Mouse (Mus musculus) heart, adult 2 months (tissue): ENCODE data around the gene Clhc1. TPM values are rescaled to one million over a fixed set of nuclear protein-coding genes. Genes with fewer than 3 reads are reported as not detected.

ENCODE experiments used
- DNase-seq, 2 experiments: peaks; one replicate each; pipeline ENCODE4 v3.0.0; 2021
- H3K27ac ChIP-seq: fragments of 200-600 bp; 2 replicates; pipeline ENCODE4 v1.8.1; 2022
- H3K27me3 ChIP-seq: fragments of 200-500 bp; 2 replicates; pipeline ENCODE4 v1.6.1; 2012; ENCODE audit warnings: mild to moderate bottlenecking, low read length, inconsistent platforms, mixed read lengths; ENCODE audit not compliant: control insufficient read depth, insufficient read depth
- H3K36me3 ChIP-seq: fragments of 200-500 bp; 2 replicates; pipeline ENCODE4 v1.6.1; 2012; ENCODE audit warnings: low read length, inconsistent platforms; ENCODE audit not compliant: control insufficient read depth, insufficient read depth
- H3K4me1 ChIP-seq: fragments of 200-500 bp; 2 replicates; pipeline ENCODE4 v1.6.1; 2011; ENCODE audit warnings: low read length; ENCODE audit not compliant: control insufficient read depth, insufficient read depth
- H3K4me3 ChIP-seq: fragments of 200-600 bp; 2 replicates; pipeline ENCODE4 v1.8.1; 2022
- H3K79me2 ChIP-seq: fragments of 200-500 bp; replicated peaks from 2 replicates; pipeline ENCODE4 v1.6.1; 2012; ENCODE audit warnings: mild to moderate bottlenecking, inconsistent platforms, low read length, moderate library complexity, mixed read lengths; ENCODE audit not compliant: control insufficient read depth, insufficient read depth
- H3K9ac ChIP-seq: fragments of 200-500 bp; 2 replicates; pipeline ENCODE4 v1.6.1; 2012; ENCODE audit warnings: low read depth, mild to moderate bottlenecking, control low read depth, inconsistent platforms, low read length, mixed read lengths
- CTCF ChIP-seq: fragments of 200-600 bp; IDR thresholded peaks from 2 replicates; pipeline ENCODE4 v1.8.1; 2022; ENCODE audit warnings: antibody characterized with exemption, mild to moderate bottlenecking, moderate library complexity
- EP300 ChIP-seq: fragments of 200-500 bp; IDR thresholded peaks from 2 replicates; pipeline ENCODE4 v1.6.1; 2011; ENCODE audit warnings: low read depth, low read length, control low read depth; ENCODE audit not compliant: insufficient read depth
- POLR2A ChIP-seq: fragments of 200-500 bp; IDR thresholded peaks from 2 replicates; pipeline ENCODE4 v1.6.1; 2011; ENCODE audit warnings: mild to moderate bottlenecking, low read depth, low read length, control low read depth; ENCODE audit not compliant: insufficient read depth
- WGBS: fragments of 180-500 bp; shearing (Covaris S2); methylation state at CpG from one replicate; pipeline ENCODE4 v1.1.7; 2018; 5-methylcytosine and 5-hydroxymethylcytosine counted together
- intact Hi-C: fragments of 180-260 bp; cut with DNase I; formaldehyde crosslinking; loops from one replicate; pipeline ENCODE4 v1.15.1; 2025
- polyA plus RNA-seq: library from polyadenylated mRNA; depleted of rRNA; stranded (reverse); fragments of >200 nt; gene quantifications from 2 replicates; pipeline ENCODE4 v1.2.3, GENCODE M21; 2012
- total RNA-seq, 2 experiments: library from RNA; stranded (reverse); gene quantifications; 2 replicates each; pipeline ENCODE4 v1.2.3; 2021

Gene Clhc1
- total and polyA plus RNA-seq, 3 experiments = not detected

DNA sequence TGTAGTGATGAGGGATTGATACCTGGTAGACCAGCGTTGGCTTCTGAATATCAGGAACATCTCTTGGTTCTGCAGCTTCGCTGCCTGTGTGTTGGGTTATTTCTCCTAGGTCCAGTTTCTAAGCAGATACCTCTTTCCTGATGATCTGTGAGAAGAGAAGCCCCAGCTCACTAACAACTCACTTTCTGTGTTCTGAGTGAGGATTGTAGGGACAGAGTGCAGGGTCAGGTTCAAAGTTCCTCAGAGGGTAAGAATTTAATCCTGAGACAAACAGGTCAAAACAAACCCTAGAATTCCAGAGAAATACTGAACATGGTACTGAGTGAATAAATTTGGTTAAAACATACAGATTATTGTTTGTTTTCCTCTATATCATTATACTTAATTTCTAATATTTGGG, 15.7 kb downstream of the Clhc1 start:
- no peak overlapping the region for H3K4me3 ChIP-seq
- no peak overlapping the region for H3K9ac ChIP-seq
- H3K27me3 ChIP-seq = no peaks in the 10 kb centered on the region
- intact Hi-C loops = no loop called here
- no peaks in the 10 kb centered on the region for H3K79me2 ChIP-seq
- no peak overlapping the region for H3K27ac ChIP-seq
- no peaks in the 10 kb centered on the region for H3K4me1 ChIP-seq
- WGBS = 74% methylated on average over 2 of the region's 2 CpGs
- TF ChIP-seq EP300 (no peak), CTCF (no peak), POLR2A (no peak)
- DNase-seq = no peak
- H3K36me3 ChIP-seq = no peaks in the 10 kb centered on the region

DNA sequence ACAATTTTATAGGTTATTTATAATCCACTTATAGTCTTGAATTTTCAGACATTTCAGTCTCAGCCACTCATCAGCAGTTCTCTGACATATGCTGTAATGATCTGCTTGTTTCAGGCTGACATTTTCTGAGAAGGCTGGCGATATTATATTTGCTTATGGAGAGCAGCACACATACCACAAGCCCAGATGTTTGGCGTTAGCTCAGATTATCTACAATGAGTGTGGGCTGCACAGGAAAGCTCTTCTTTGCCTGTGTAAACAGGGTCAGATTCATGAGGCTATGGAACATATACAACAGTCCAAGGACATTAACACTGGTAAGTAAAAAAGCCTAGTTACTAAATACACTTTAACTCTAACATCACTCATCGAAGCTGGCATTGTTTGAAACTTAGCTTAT, 23.8 kb downstream of the Clhc1 start:
- no peak overlapping the region for H3K27ac ChIP-seq
- no peaks in the 10 kb centered on the region for H3K36me3 ChIP-seq
- TF ChIP-seq EP300 (no peak), POLR2A (no peak), CTCF (no peak)
- 40% methylated on average over 3 of the region's 3 CpGs for WGBS
- H3K27me3 ChIP-seq = no peaks in the 10 kb centered on the region
- H3K4me3 ChIP-seq = no peak overlapping the region
- intact Hi-C loops = no loop called here
- H3K4me1 ChIP-seq = no peaks in the 10 kb centered on the region
- DNase-seq = no peak
- no peaks in the 10 kb centered on the region for H3K79me2 ChIP-seq
- no peak overlapping the region for H3K9ac ChIP-seq

DNA sequence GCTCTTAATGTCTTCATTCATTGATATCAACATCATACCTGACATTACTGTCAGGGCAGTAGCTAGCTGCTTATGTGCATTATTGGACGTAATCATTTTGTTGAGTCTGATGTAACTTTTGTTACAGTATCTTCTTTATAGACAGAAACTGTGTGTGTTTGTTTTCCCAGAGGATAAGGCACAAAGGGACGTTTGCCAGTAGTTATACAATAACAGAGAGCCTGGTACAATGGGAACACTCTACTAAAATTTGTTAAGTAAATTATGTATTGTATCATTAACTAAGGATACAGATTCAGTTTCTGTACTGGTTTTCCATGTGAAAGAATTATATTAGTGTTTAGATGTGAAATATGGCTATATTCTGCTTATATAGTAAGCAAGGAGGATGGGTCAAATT, 24.9 kb downstream of the Clhc1 start:
- no peaks in the 10 kb centered on the region for H3K4me1 ChIP-seq
- no peaks in the 10 kb centered on the region for H3K79me2 ChIP-seq
- H3K27ac ChIP-seq = no peak overlapping the region
- no peak overlapping the region for H3K4me3 ChIP-seq
- no peaks in the 10 kb centered on the region for H3K27me3 ChIP-seq
- 71% methylated on average over 2 of the region's 2 CpGs for WGBS
- intact Hi-C loops = no loop called here
- H3K9ac ChIP-seq = no peak overlapping the region
- TF ChIP-seq EP300 (no peak), CTCF (no peak), POLR2A (no peak)
- H3K36me3 ChIP-seq = no peaks in the 10 kb centered on the region
- no peak for DNase-seq

DNA sequence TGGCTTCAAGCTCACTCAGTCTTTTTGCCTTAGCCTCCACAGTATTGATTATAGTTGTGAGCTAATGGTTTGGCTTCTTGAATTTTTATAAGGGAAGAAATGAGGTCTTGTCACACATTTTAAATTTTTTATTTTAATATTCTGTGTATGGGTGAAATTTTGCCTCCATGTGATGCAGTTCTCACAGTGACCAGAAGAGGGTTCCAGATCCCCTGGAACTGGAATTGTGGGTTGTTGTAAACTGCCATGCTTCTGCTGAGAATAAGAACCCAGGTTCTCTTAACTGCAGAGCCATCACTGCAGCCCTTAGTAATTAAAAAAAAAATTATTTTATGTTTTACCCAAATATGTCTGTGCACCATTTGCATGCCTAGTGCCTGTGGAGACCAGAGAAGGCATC, 31.9 kb downstream of the Clhc1 start:
- Histone ChIP-seq H3K27ac (no peak overlapping the region), H3K4me1 (no peaks in the 10 kb centered on the region), H3K27me3 (no peaks in the 10 kb centered on the region), H3K9ac (no peak overlapping the region), H3K4me3 (no peak overlapping the region), H3K36me3 (no peaks in the 10 kb centered on the region), H3K79me2 (no peaks in the 10 kb centered on the region)
- peak; percentile 86 for TF ChIP-seq CTCF
- TF ChIP-seq POLR2A = no peak
- TF ChIP-seq EP300 = no peak
- no peak for DNase-seq
- intact Hi-C loops = loop anchor here (5.0 kb wide), 3 partner anchors 113 to 308 kb away; partner anchors contain the start of gene Rtn4

DNA sequence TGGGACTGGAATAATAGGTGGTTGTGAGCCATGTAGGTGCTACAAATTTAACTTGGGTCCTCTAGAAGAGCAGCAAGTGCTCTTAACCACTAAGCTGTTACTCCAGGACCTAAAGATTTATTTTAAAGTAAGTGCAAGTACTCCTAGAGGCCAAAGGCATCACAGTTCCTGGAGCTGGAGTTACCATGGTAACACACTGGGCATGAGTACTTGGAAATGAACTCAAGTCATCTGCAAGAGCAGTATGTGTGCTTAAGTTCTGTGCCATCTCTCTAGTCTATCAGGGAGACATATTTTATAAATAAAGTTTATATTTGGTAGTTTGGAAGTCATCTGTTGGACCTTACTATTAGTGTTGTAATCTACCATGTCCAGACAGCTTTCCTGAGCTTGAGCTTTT, 47.5 kb downstream of the Clhc1 start:
- H3K36me3 ChIP-seq = no peaks in the 10 kb centered on the region
- intact Hi-C loops = no loop called here
- no peak overlapping the region for H3K4me3 ChIP-seq
- no peaks in the 10 kb centered on the region for H3K4me1 ChIP-seq
- H3K27ac ChIP-seq = no peak overlapping the region
- DNase-seq = no peak
- H3K27me3 ChIP-seq = no peaks in the 10 kb centered on the region
- no peak overlapping the region for H3K9ac ChIP-seq
- TF ChIP-seq CTCF = no peak
- no peak for TF ChIP-seq POLR2A
- no peak for TF ChIP-seq EP300
- H3K79me2 ChIP-seq = no peaks in the 10 kb centered on the region

DNA sequence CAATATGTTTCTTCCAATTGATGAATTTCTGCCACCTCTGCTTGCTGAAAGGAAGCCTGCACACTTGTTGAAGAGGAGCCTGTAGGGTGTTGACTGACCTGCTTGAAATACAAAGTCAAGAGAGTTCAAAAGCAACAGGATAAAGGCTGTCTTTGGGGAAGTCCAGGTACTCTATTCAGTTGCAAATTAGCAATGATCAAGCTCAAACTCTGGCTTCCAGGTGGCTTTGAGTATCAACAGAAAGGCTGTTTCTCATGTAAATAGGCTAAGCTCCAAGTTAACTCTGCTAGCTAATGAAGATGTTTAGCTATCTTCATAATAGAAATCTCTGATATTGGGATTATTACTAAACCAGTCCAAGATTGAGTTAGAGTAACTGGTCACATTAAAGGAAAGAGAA, 49.4 kb downstream of the Clhc1 start:
- TF ChIP-seq CTCF (no peak), EP300 (no peak), POLR2A (no peak)
- H3K9ac ChIP-seq = no peak overlapping the region
- no peak for DNase-seq
- H3K36me3 ChIP-seq = no peaks in the 10 kb centered on the region
- no peaks in the 10 kb centered on the region for H3K4me1 ChIP-seq
- no peak overlapping the region for H3K4me3 ChIP-seq
- H3K27ac ChIP-seq = no peak overlapping the region
- intact Hi-C loops = no loop called here
- H3K27me3 ChIP-seq = no peaks in the 10 kb centered on the region
- no peaks in the 10 kb centered on the region for H3K79me2 ChIP-seq

DNA sequence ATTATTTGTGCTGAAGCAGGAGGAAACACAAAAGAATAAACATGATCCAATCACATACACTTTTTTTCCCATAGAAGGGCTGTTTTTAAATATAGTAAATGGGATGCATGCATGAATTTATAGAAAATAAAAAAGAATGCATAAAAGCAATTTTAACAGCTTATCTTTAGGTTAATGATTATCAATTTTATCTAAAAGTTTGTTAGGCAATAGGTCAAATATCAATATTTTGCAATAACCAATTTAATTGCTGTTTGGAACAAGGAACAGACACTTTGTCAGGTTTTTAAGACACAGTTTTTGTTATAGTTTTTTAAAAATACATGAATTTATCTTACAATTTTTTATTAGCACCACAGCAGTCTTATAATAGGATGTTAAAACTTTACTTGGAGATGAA, 51.2 kb downstream of the Clhc1 start:
- Histone ChIP-seq H3K4me1 (no peaks in the 10 kb centered on the region), H3K9ac (no peak overlapping the region), H3K27ac (no peak overlapping the region), H3K27me3 (no peaks in the 10 kb centered on the region), H3K36me3 (no peaks in the 10 kb centered on the region), H3K79me2 (no peaks in the 10 kb centered on the region), H3K4me3 (no peak overlapping the region)
- no peak for TF ChIP-seq CTCF
- TF ChIP-seq POLR2A = no peak
- TF ChIP-seq EP300 = no peak
- intact Hi-C loops = no loop called here
- no peak for DNase-seq
